Mouse (Mus musculus): ENCODE measurements around the gene Tmem161b. TPM values are rescaled to one million over a fixed set of nuclear protein-coding genes. Genes with fewer than 3 reads are reported as not detected.

Gene Tmem161b
- total RNA-seq, 2 experiments from 2014 or later, result 13.3 to 15.2 TPM

DNA sequence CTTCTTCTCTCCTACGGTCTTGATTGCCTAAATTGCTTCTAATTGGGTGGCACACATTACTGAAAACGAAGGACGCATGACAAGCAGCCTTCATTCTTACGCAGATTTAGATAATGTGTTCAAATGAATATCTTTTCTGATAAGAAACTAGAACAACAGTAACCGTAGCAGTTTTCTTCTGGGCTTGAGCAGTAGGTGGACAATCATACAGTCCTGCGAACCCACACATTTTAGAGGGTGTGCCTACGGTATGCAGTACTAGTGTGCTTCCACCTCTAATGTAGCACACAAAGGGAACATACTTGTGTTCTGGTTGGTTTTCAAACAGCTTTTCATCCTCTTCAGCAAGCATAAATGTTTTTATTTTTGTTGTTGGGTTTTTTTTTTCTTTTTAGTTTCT is 122.6 kb downstream of the Tmem161b start:
- no peak for DNase-seq (ENCODE audit: low spot score)
- intact Hi-C loops (cut with DNase I), result no loop called here

GRCm38 (mm10) chr13:84345114-84345513 is 123.0 kb downstream of the Tmem161b start:
- intact Hi-C loops (cut with DNase I), result no loop called here
- no peak for DNase-seq (ENCODE audit: low spot score)

Small RNA genes lying within 50 kb of the gene (microRNA-seq; reads per million reads assigned to microRNA genes)
- not detected for gene Gm24331
